Mouse (Mus musculus): Measurements from ENCODE around the gene Ttbk1.

DNA sequence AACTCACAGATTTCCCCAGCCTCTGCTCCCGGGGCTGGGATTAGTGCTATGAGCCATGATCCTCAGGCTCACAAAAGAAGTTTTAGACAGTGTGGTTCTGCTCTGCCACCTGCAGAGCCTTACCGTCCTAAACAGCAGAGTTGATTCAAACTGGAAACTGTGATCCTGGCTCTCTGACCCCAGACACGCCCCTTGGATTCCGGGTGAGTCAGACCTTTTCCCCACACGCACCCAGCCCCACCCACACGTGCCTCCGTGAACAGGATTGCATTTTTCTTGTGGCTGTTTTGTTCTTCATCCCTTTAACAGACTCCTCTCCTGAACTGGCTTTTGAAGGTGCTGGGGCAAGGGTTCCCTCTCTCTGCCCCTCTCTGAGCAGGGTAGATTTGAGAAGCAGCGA is 10.5 kb upstream of the Ttbk1 start:
- TF ChIP-seq POLR2A (IDR thresholded peaks at IDR 0.05; ENCODE audit: extremely low read depth, insufficient read depth, low read length) (no peak), CTCF (IDR thresholded peaks at IDR 0.05; ENCODE audit: low read depth, low read length) (no peak)
